Mouse (Mus musculus) layer of hippocampus, adult 11-12 months (tissue): ENCODE data around the gene Snip1.
A peak's percentile ranks its signal among the peaks of the same experiment; 100 is the strongest.

ENCODE experiments used
- DNase-seq: peaks from one replicate; pipeline ENCODE4 v3.0.0; 2022; ENCODE audit warnings: low spot score

The Snip1 gene

GRCm38 (mm10) chr4:125099458-125099857 is 33.0 kb downstream of the Snip1 start:
- peak; percentile 87 for DNase-seq

DNA sequence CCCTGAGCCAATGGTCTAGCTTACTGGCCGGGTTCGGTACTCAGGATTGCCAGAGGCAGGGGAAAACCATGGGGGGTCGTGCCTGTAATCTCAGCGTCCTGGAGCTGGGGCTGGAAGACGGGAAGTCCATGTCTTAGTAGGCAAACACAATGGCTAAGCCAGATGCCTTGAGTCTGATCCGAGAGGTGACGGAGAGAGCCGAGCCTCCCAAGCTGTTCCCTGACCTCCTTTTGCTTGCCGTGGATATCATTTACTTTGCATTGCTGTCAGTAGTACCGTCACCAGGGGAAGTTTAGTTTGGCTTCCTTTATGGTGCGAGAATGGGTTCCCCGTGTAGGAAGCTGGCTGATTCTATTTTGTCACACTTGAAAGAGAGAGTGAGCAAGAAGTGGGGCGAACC is 34.9 kb downstream of the Snip1 start:
- no peak for DNase-seq

DNA sequence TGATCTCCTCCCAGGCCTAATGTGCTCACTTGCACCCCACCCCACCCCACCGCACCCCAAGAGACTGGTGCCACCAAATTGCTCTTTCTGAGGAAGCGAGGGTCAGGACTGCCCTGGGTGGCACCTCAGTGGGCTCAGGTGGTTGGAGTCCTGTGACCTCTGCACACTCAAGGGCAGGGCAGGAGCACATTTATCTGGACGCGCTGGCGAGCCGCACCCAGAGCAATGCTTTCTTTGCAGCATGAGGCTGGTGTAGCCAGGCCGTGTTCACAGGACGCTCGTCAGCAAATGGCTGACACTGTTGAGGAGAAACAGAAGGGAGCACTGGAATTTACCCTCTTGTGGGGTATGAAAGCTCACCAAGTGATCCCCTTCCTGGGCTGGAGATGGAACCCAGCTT is 38.9 kb downstream of the Snip1 start:
- DNase-seq: no peak

DNA sequence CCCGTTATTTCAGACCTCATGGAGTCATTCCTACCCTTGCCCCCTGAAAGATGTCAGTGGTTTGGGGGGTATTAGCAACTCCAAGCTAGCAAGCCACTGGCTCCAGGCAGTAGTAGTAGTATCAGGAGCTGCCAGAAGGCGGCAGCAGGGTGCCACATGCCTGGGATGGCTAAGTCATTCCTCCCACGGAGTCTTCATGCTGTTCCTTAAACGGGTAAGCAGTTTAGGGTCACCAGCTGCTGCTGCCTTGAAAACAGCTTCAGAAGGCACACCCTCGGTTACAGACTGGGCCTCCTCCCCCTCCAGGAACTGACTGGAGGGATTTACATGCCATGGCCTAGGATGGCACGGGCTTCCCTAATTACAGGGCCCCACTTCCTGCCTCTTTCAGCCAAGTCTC is 48.2 kb downstream of the Snip1 start:
- peak; percentile 92 for DNase-seq

GRCm38 (mm10) chr4:125115081-125115480 is 48.6 kb downstream of the Snip1 start:
- no peak for DNase-seq

- peak; percentile 39 for DNase-seq
Observed at GRCm38 (mm10) chr4:125115710-125116089, 49.2 kb downstream of the Snip1 start.

- peak; percentile 85 for DNase-seq
Observed at GRCm38 (mm10) chr4:125116090-125116861, 49.8 kb downstream of the Snip1 start.

DNA sequence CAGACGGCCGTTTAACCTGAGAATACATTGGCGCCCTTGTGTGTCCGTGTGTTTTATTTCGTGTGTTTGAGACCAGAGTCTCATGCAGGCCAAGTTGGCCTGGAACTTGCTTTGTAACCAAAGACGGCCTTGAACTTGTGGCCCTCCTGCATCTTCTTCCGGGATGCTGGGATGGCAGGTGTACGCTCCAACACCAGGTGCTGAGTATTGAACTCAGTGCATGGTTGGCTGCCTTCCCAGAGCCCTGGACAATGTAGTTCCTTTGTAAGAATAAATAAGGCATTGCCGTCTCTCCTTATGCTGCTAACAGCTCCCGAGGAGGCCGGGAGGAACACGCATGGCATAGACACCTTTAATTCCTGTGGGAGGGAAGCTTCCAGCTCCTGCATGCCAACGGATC is 50.5 kb downstream of the Snip1 start:
- DNase-seq: no peak

- DNase-seq: no peak
Observed at GRCm38 (mm10) chr4:125117902-125118320, 51.4 kb downstream of the Snip1 start.

GRCm38 (mm10) chr4:125119070-125119469 is 52.6 kb downstream of the Snip1 start:
- DNase-seq: no peak

GRCm38 (mm10) chr4:125119721-125120120 is 53.2 kb downstream of the Snip1 start:
- DNase-seq: no peak

DNA sequence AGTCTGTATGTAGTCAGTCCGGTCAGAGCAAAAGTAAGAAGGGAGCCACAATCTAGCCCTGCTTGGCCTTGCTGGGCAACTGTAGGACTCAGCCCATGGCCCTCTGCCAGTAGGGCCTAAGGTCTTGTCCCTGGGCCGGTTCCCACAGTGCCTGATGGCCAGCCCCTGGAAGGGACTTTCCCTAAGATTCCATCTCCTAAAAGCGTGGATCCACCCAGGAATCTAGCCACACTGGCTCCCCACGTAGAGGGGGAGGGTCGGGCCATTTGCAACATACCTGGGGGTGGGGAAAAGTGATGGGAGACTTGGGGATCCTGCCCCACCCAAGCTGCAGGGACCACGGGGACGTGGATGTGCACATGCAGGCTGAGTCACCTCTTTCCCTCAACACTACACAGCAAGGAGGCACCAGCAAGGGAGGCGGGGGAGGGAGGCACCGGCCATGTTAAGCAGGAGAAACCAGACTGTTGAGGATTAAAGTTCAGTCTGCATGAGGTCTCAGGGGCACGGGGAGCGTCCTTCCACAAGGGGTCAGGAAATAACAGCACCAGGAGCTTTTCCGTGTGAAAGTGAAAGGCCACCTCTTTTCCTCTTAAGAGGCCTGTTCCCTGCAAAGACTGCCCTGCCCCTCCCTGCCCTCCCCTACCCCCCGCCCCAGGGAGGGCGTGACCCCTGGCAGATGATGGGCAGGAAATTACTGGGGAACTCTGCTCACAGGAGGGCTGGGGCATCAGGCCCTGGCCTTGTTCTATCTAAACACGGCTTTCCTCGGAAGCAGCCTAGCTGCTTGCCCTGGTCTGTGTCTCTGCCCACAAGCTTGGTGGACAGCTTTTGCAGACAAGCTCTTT is 56.2 kb downstream of the Snip1 start:
- no peak for DNase-seq

DNA sequence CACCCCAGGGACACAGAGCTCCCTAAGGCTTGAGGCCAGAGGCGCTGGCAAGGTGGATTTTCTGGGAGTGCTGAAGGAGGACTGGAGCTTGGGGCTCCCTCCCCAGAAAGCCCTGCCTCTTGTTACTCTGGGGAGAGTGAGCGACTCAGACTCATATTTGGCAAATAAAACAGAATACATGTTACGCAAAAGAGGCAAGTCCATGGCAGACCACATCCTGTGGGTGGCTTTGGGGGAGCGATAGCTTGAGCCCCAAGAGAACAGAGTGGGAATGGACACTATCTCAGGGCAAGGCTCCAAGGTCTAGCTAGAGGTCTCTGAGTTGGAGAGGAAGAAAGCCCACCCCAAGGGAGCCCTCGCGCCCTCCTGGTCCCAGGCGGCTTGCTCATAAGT is 56.8 kb downstream of the Snip1 start:
- no peak for DNase-seq
